Mouse (Mus musculus): ENCODE data around the gene Psmd4. TPM values are rescaled to one million over a fixed set of nuclear protein-coding genes. Genes with fewer than 3 reads are reported as not detected.

Psmd4 gene
- polyA plus RNA-seq, 1 experiment from 2014 or later = 164 TPM

DNA sequence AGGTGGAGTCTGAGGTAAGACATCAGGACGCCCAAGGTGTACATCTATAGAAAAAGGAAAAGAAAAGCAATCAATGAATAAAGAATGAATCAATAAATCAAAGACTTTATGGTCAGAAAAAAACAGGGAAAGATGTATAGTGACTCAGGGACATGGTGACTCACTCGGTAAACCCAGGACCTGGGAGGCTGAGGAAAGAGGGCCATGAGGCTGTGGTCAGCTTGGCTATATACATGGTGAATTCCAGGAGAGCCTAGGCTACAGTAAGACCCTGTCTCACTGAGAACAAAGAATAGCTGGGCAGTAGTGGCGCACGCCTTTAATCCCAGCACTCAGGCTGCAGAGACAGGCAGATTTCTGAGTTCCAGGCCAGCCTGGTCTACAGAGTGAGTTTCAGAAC, 21.3 kb upstream of the Psmd4 start:
- no peaks in the 10 kb centered on the region for H3K27me3 ChIP-seq (replicated peaks; ENCODE audit: control insufficient read depth, insufficient read depth, low read length)
- H3K36me3 ChIP-seq (ENCODE audit: control insufficient read depth, insufficient read depth) = peaks cover 88% of the 10 kb centered on the region
- H3K9ac ChIP-seq (ENCODE audit: low read depth, low read length) = no peak overlapping the region
- no peaks in the 10 kb centered on the region for H3K4me1 ChIP-seq (replicated peaks; ENCODE audit: control insufficient read depth, insufficient read depth, low read length)
- no peak overlapping the region for H3K4me3 ChIP-seq (ENCODE audit: low read depth, low read length)
- 96% methylated on average over 4 of the region's 4 CpGs for WGBS
- no peak overlapping the region for H3K4me2 ChIP-seq (replicated peaks; ENCODE audit: low read depth)
- no peak for TF ChIP-seq CTCF (IDR thresholded peaks at IDR 0.05; ENCODE audit: low read depth)
- H3K27ac ChIP-seq (ENCODE audit: low read depth, low read length) = no peak overlapping the region
- no peaks in the 10 kb centered on the region for H3K9me3 ChIP-seq (ENCODE audit: control insufficient read depth)
- ATAC-seq = no peak

- no peaks in the 10 kb centered on the region for H3K9me3 ChIP-seq (ENCODE audit: control insufficient read depth)
- H3K27me3 ChIP-seq (replicated peaks; ENCODE audit: control insufficient read depth, insufficient read depth, low read length) = no peaks in the 10 kb centered on the region
- WGBS = 81% methylated on average over 8 of the region's 8 CpGs
- no peak for TF ChIP-seq CTCF (IDR thresholded peaks at IDR 0.05; ENCODE audit: low read depth)
- H3K4me1 ChIP-seq (replicated peaks; ENCODE audit: control insufficient read depth, insufficient read depth, low read length) = no peaks in the 10 kb centered on the region
- peaks cover 52% of the 10 kb centered on the region for H3K36me3 ChIP-seq (ENCODE audit: control insufficient read depth, insufficient read depth)
- no peak overlapping the region for H3K4me3 ChIP-seq (ENCODE audit: low read depth, low read length)
- H3K27ac ChIP-seq (ENCODE audit: low read depth, low read length) = no peak overlapping the region
- no peak overlapping the region for H3K9ac ChIP-seq (ENCODE audit: low read depth, low read length)
- no peak for ATAC-seq
- H3K4me2 ChIP-seq (replicated peaks; ENCODE audit: low read depth) = no peak overlapping the region
Measured at GRCm38 (mm10) chr3:95058078-95058477, 15.7 kb upstream of the Psmd4 start.

DNA sequence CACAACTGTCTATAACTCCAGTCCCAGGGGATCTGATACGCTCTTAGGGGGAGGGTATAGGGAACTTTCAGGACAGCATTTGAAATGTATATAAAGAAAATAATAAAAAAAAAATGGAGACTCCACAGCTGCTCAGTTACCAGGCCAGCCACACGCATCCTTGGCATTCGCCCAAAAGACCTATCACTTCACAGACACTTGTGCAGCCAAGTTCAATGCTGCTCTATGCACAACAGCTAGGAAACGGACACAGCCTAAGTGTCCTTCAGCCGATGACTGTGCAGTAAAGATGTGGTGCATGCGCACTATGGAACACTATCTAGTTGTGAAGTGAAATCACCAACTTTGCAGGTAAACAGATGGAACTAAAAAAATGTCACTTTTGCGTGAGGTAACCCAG, 13.9 kb upstream of the Psmd4 start:
- H3K27ac ChIP-seq (ENCODE audit: low read depth, low read length) = no peak overlapping the region
- H3K4me2 ChIP-seq (replicated peaks; ENCODE audit: low read depth) = no peak overlapping the region
- no peaks in the 10 kb centered on the region for H3K9me3 ChIP-seq (ENCODE audit: control insufficient read depth)
- no peak for ATAC-seq
- 72% methylated on average over 7 of the region's 7 CpGs for WGBS
- TF ChIP-seq CTCF (IDR thresholded peaks at IDR 0.05; ENCODE audit: low read depth) = no peak
- H3K4me1 ChIP-seq (replicated peaks; ENCODE audit: control insufficient read depth, insufficient read depth, low read length) = no peaks in the 10 kb centered on the region
- H3K9ac ChIP-seq (ENCODE audit: low read depth, low read length) = no peak overlapping the region
- H3K36me3 ChIP-seq (ENCODE audit: control insufficient read depth, insufficient read depth) = peaks cover 36% of the 10 kb centered on the region
- no peak overlapping the region for H3K4me3 ChIP-seq (ENCODE audit: low read depth, low read length)
- H3K27me3 ChIP-seq (replicated peaks; ENCODE audit: control insufficient read depth, insufficient read depth, low read length) = no peaks in the 10 kb centered on the region

DNA sequence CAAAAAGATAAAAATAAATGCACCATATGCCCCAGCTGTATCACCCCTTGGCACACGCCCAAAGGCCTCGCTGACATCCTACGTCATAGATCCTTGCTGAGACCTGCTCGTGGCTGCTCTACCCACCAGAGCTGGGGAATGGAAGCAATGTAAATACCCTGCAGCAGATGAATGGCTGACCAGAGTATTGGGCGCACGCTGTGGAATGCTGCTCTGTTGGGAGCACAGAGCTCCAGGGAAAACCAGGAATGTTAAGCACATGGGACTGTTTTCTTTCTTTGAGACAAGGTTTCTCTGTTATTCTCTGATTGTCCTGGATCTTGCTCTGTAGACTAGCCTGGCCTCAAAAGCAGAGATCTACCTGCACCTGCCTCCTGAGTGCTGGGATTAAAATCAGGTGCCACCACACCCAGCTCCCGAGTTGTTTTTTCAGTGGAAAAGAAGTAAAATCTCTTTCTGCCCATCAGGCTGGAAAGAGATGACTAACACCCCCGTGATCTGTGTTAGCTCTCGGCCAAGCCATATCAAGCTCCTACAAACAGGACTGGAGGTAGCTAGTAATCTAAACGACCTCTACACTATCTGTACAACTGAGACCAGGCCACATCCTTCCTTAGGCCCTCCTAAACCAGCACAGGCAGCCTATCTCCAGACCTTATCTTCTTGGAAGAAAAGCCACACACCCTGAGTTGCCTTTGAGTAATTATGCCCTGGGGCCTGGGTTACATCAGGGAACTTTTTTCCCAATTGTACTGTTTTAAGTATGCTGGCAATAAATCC, 12.3 kb upstream of the Psmd4 start:
- H3K4me2 ChIP-seq (replicated peaks; ENCODE audit: low read depth) = no peak overlapping the region
- WGBS = 20% methylated on average over 10 of the region's 10 CpGs
- H3K27ac ChIP-seq (ENCODE audit: low read depth, low read length) = no peak overlapping the region

DNA sequence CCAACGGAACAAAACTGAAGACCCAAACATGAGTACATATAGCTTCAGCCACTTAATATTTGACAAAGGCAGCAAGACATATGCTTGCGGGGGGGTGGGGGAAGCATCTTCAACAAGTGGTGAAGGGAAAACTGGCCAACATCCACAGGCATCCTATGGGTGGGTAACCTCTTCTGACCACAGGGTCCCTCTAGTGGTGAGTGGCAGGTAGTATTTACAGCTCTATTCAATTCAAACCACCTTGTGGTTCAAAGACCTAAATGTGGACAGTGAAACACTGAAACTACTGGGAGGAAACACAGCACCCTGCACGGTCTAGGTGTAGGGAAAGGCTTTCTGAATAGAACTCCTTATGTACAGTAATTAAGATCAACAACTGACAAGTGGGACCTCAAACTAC, 11.3 kb upstream of the Psmd4 start:
- Histone ChIP-seq H3K36me3 (ENCODE audit: control insufficient read depth, insufficient read depth) (peaks cover 11% of the 10 kb centered on the region), H3K9me3 (ENCODE audit: control insufficient read depth) (no peaks in the 10 kb centered on the region), H3K4me1 (replicated peaks; ENCODE audit: control insufficient read depth, insufficient read depth, low read length) (no peaks in the 10 kb centered on the region), H3K27ac (ENCODE audit: low read depth, low read length) (no peak overlapping the region), H3K4me3 (ENCODE audit: low read depth, low read length) (no peak overlapping the region), H3K27me3 (replicated peaks; ENCODE audit: control insufficient read depth, insufficient read depth, low read length) (no peaks in the 10 kb centered on the region), H3K9ac (ENCODE audit: low read depth, low read length) (no peak overlapping the region), H3K4me2 (replicated peaks; ENCODE audit: low read depth) (no peak overlapping the region)
- 37% methylated on average over 3 of the region's 3 CpGs for WGBS
- TF ChIP-seq CTCF (IDR thresholded peaks at IDR 0.05; ENCODE audit: low read depth) = peak; percentile 85
- ATAC-seq = no peak

More for the DNA sequence above, 12.3 kb upstream of the Psmd4 start:
- ATAC-seq = no peak
- Histone ChIP-seq H3K9ac (ENCODE audit: low read depth, low read length) (no peak overlapping the region), H3K4me1 (replicated peaks; ENCODE audit: control insufficient read depth, insufficient read depth, low read length) (no peaks in the 10 kb centered on the region), H3K9me3 (ENCODE audit: control insufficient read depth) (no peaks in the 10 kb centered on the region), H3K36me3 (ENCODE audit: control insufficient read depth, insufficient read depth) (peaks cover 20% of the 10 kb centered on the region), H3K4me3 (ENCODE audit: low read depth, low read length) (no peak overlapping the region), H3K27me3 (replicated peaks; ENCODE audit: control insufficient read depth, insufficient read depth, low read length) (no peaks in the 10 kb centered on the region)
- no peak for TF ChIP-seq CTCF (IDR thresholded peaks at IDR 0.05; ENCODE audit: low read depth)

GRCm38 (mm10) chr3:95052959-95053358, 10.5 kb upstream of the Psmd4 start:
- Histone ChIP-seq H3K27ac (ENCODE audit: low read depth, low read length) (no peak overlapping the region), H3K36me3 (ENCODE audit: control insufficient read depth, insufficient read depth) (0 out of 2 replicates have a peak, but pooled peaks cover 3% of the 10 kb centered on the region), H3K27me3 (replicated peaks; ENCODE audit: control insufficient read depth, insufficient read depth, low read length) (no peaks in the 10 kb centered on the region), H3K4me1 (replicated peaks; ENCODE audit: control insufficient read depth, insufficient read depth, low read length) (no peaks in the 10 kb centered on the region), H3K4me2 (replicated peaks; ENCODE audit: low read depth) (no peak overlapping the region), H3K9ac (ENCODE audit: low read depth, low read length) (no peak overlapping the region), H3K9me3 (ENCODE audit: control insufficient read depth) (no peaks in the 10 kb centered on the region), H3K4me3 (ENCODE audit: low read depth, low read length) (no peak overlapping the region)
- WGBS = 41% methylated on average over 1 of the region's 1 CpGs
- ATAC-seq = 0 out of 2 replicates have a peak, but pooled peaks have one; percentile 19
- peak; percentile 85 for TF ChIP-seq CTCF (IDR thresholded peaks at IDR 0.05; ENCODE audit: low read depth)
